Mouse (Mus musculus): ENCODE measurements at regions not wholly inside any gene's neighbourhood (a gene's known extent, or its start where the extent isn't known, plus 50 kb on each side); places are given as distances from the start of the nearest gene placed in this dataset.

DNA sequence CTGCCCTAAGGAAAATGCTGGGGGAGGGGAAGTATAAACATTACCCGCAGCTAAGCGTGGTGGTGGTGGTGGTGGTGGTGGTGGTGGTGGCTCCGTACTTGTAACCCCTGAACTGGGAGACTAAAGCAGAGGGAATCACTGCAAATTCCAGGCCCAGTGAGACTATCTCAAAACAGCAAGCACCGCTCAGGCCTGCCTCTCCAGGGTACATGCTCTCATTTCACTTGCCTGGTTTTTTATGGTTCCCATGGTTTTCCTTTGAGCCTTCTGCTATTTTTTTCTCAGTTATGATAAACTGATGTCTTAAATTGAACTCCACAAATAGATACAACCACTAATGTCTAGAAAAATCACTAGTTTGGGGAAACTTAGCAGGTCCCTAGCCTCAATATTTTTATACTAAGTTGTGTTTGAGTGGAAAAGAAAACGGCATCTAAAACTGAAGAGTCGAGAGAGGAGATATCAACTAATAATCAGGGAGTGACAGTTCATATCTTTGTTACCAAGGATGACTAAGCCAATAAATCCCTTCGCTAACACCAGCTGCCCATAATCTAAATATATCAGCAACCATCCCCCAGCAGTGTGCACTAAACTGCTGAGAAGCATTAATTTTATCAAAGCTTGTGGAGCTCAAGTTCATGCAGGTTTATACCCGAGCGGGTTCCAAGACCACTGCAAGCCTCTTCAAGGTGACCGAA lies 97.7 kb downstream of the Kctd12 start:
- ATAC-seq (replicated peaks; ENCODE audit: insufficient number of reproducible peaks, low FRiP score, low TSS enrichment, poor library complexity, severe bottlenecking), result no peak

- ATAC-seq (replicated peaks; ENCODE audit: insufficient number of reproducible peaks, low FRiP score, low TSS enrichment, poor library complexity, severe bottlenecking), result peak; percentile 51
These were observed 98.9 kb downstream of the Kctd12 start for GRCm38 (mm10) chr14:102883344-102884122.

DNA sequence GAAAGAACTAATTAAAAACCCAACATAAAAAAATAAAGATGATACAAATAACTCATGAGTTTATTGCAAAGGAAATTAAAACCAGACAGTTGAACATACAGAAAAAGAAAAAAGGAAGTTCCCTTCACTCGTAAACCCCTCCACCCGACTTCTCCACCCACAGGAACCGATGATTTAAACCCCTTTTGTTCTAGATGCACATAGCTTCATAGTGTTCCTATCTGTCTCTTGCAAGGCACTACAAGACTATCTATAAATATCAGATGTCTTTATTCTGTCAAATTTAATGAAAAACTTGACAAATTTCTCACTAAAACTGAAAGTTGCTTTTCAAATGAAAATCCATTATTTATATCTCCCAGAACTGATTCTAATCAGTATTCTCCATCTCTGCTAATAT lies 100.2 kb downstream of the Kctd12 start:
- no peak for ATAC-seq (replicated peaks; ENCODE audit: insufficient number of reproducible peaks, low FRiP score, low TSS enrichment, poor library complexity, severe bottlenecking)

DNA sequence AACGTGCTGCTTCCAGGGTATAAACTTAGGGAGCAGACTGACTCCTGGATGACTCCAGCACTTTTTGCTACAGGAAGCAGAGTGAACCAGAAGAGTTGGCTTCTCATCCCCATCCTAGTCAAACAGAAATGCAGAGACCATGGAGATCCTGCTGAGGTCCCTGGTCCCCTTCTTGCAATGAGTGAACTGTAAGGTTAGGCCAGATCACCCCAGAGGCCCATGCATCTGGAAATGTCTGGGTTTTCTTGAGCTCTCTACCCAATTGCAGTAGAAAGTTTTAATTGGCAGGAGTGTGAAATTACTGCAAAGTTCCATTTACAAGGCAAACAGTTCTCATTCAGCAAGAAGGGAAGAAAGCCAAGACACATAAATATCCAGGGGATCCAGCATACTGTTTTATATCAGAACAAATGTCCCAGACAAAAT lies 101.8 kb downstream of the Kctd12 start:
- no peak for ATAC-seq (replicated peaks; ENCODE audit: insufficient number of reproducible peaks, low FRiP score, low TSS enrichment, poor library complexity, severe bottlenecking)

GRCm38 (mm10) chr14:102878572-102878971 lies 103.9 kb downstream of the Kctd12 start:
- ATAC-seq (replicated peaks; ENCODE audit: insufficient number of reproducible peaks, low FRiP score, low TSS enrichment, poor library complexity, severe bottlenecking), result no peak

DNA sequence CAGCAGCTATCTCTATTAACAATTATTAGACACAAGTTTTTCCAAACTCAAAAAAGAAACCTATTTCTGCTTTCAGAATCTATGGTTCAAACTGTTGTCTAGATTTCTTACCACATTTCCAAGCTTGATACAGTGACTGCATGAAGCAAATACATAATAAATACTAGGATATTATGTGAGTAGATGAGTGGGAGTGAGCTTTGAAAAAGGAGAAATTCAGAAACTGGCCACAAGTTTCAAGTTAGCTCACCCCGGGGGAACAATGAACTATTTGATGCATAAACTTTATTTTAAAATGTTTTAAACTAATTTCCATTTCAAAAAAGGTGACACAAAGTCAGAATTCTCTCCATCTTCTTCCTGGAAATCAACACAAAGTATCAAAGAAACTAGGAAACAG lies 114.3 kb downstream of the Kctd12 start:
- ATAC-seq (replicated peaks; ENCODE audit: insufficient number of reproducible peaks, low FRiP score, low TSS enrichment, poor library complexity, severe bottlenecking), result no peak

- ATAC-seq (replicated peaks; ENCODE audit: insufficient number of reproducible peaks, low FRiP score, low TSS enrichment, poor library complexity, severe bottlenecking), result no peak
These were observed 114.7 kb downstream of the Kctd12 start for GRCm38 (mm10) chr14:102867697-102868096.

- 0 out of 2 replicates have a peak, but pooled peaks have one; percentile 31 for ATAC-seq (replicated peaks; ENCODE audit: insufficient number of reproducible peaks, low FRiP score, low TSS enrichment, poor library complexity, severe bottlenecking)
These were observed 115.9 kb downstream of the Kctd12 start for GRCm38 (mm10) chr14:102866511-102866910.

GRCm38 (mm10) chr14:102861694-102862093 lies 120.7 kb downstream of the Kctd12 start:
- ATAC-seq (replicated peaks; ENCODE audit: insufficient number of reproducible peaks, low FRiP score, low TSS enrichment, poor library complexity, severe bottlenecking), result no peak

- ATAC-seq (replicated peaks; ENCODE audit: insufficient number of reproducible peaks, low FRiP score, low TSS enrichment, poor library complexity, severe bottlenecking), result no peak
These were observed 123.0 kb downstream of the Kctd12 start for GRCm38 (mm10) chr14:102859361-102859871.

- ATAC-seq (replicated peaks; ENCODE audit: insufficient number of reproducible peaks, low FRiP score, low TSS enrichment, poor library complexity, severe bottlenecking), result no peak
These were observed 127.1 kb downstream of the Kctd12 start for GRCm38 (mm10) chr14:102855264-102855840.

GRCm38 (mm10) chr14:102843700-102844099 lies 138.7 kb downstream of the Kctd12 start:
- ATAC-seq (replicated peaks; ENCODE audit: insufficient number of reproducible peaks, low FRiP score, low TSS enrichment, poor library complexity, severe bottlenecking), result no peak

- no peak for ATAC-seq (replicated peaks; ENCODE audit: insufficient number of reproducible peaks, low FRiP score, low TSS enrichment, poor library complexity, severe bottlenecking)
These were observed 144.8 kb downstream of the Kctd12 start for GRCm38 (mm10) chr14:102837602-102838001.

DNA sequence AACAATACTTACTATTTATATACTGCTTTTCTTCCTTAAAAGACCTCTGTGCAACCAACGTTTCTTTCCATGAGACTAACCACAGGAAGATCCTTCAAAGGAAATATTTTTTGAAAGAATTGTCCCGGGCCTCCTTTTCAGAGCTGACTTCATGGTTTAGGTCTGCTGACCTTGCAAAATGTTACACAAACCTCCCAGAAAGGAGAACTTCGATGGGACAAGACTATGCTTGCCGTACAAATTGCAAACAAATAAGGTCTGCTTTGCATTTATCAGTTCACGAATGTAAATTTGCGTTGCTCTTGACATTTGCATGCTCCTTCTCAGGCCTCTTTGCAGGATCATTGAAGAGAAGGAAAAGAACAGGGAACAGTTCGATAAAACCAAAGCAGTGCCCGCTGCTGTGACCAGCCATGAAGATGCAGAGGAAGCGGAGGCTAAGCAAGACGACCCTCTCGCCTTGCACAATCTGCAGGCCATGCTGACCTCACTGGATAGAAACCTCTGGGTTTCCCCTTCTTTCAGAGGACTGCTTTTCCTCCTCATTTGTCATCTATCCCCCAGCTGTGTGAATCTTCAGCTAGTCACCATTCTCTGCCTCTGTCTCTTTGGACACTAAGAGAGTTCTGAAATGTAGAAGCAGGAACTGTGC lies 147.2 kb downstream of the Kctd12 start:
- ATAC-seq (replicated peaks; ENCODE audit: insufficient number of reproducible peaks, low FRiP score, low TSS enrichment, poor library complexity, severe bottlenecking), result peak; percentile 64

- ATAC-seq (replicated peaks; ENCODE audit: insufficient number of reproducible peaks, low FRiP score, low TSS enrichment, poor library complexity, severe bottlenecking), result no peak
These were observed 154.0 kb downstream of the Kctd12 start for GRCm38 (mm10) chr14:102828442-102828841.

DNA sequence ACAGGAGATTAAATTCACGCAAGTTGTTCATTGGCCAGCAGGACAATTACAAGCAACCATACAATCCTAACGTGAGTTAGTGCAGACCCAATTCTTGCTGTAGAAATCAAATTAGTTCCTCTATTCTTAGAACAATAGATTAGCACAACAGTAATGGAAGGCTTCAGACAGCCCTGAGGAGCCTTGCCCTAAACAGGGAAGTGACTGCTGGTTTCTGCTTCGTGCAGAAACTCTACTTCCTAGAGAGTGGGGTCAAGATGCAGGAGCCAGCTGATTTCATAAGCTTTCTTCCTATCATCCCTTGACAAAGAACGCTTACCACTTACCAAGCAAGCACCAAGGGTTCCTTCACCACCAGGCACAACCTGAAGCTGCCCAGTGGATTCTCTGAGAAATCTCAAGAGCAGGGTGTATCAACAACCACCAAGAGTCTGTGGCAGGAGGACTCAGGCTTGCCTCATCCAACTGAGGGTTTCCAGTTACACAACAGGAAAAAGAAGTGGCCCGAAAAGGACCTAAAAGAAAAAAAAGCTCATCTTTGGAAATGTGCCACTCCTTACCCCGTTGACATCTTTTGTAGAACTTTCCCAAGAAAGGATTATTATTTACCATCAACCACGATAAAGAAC lies 154.6 kb downstream of the Kctd12 start:
- peak; percentile 65 for ATAC-seq (replicated peaks; ENCODE audit: insufficient number of reproducible peaks, low FRiP score, low TSS enrichment, poor library complexity, severe bottlenecking)

GRCm38 (mm10) chr14:102825525-102825924 lies 156.9 kb downstream of the Kctd12 start:
- ATAC-seq (replicated peaks; ENCODE audit: insufficient number of reproducible peaks, low FRiP score, low TSS enrichment, poor library complexity, severe bottlenecking), result no peak

DNA sequence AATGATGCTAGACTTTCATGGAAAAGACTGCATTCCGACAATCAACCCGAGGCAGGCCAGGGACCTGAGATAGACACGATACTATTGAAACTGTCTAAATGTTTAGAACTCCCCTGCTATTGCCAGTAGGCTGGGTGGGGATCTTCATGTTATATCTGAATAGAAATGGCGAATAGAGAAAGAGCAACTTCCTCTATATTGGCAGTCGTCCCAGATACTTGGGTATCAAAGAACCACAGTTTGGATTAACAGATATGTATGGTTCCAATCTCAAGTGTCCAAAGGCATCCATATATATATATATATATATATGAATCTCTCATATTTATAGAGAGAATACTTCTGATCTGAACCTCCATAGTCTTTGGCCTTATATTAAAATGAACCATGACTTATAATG lies 161.8 kb downstream of the Kctd12 start:
- no peak for ATAC-seq (replicated peaks; ENCODE audit: insufficient number of reproducible peaks, low FRiP score, low TSS enrichment, poor library complexity, severe bottlenecking)

DNA sequence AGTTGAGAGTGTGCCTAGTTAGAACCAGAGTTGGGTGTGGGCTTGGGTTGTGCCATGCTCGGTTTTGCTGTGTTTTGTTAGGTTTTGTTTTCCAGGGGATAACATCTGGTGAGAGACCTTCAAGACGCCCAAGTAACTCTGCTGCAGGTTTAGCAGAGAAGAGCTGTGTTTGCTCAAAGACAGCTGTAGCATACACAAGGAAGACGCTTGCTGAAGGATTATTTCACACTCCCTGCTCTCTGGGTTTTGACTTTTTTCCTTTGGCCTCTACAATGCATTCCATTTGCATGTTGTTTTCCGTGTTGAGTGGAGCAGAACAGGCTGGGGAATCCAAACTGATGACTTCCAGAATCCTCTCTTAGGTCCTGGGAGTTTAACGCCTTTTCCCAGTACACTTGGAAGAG lies 170.8 kb downstream of the Kctd12 start:
- no peak for ATAC-seq (replicated peaks; ENCODE audit: insufficient number of reproducible peaks, low FRiP score, low TSS enrichment, poor library complexity, severe bottlenecking)
